Comparison of ENCODE assay signal across 9 mouse cellular contexts in genomic region chr2:50589195-50589594, GRCm38 (mm10).
DNase-seq lines count a peak whose midpoint lies in the region; ATAC-seq and TF ChIP-seq lines count a peak whose summit lies in the region.
"Had no signal": no experiment of that assay in that cellular context is flagged by ENCODE, and none has a peak within 500 bp of the region (broad histone marks: within the 10 kb centered on the region; RNA-seq: fewer than 3 reads in every experiment).

No protein-coding gene starts in this region.

- DNase-seq in left cerebral cortex, postnatal 4 days = peak; percentile 21
- no peak for DNase-seq in left cerebral cortex, adult 8-10 months (ENCODE audit: low spot score in 2 of 2)
- peak; percentile 24 for DNase-seq in adipocyte (ENCODE audit: low spot score)
- DNase-seq in forebrain, embryonic 14.5 days (ENCODE audit: low spot score) = peak; percentile 57
- peak; percentile 4 for DNase-seq in splenic B cell, adult 2 months (ENCODE audit: low read depth, low spot score)
- no peak for DNase-seq in left cerebral cortex, adult 2 months (ENCODE audit: extremely low spot score in 1 of 2, low spot score in 2 of 2)
- DNase-seq: adrenal gland, postnatal 36 days; heart, adult 11 months had no signal

- no peaks in the 10 kb centered on the region for H3K27me3 ChIP-seq in forebrain, embryonic 14.5 days (replicated peaks; ENCODE audit: control insufficient read depth, insufficient read depth, low read length)
- no peaks in the 10 kb centered on the region for H3K27me3 ChIP-seq in splenic B cell, adult 2 months (ENCODE audit: control insufficient read depth, insufficient read depth, low read length, poor library complexity, severe bottlenecking)

- intact Hi-C loops in left cerebral cortex, postnatal 4 days (cut with DNase I) = no loop called here
- intact Hi-C loops in left cerebral cortex, adult 2 months (cut with DNase I) = no loop called here

- H3K9ac ChIP-seq in forebrain, embryonic 14.5 days (ENCODE audit: low read length) = no peak overlapping the region

- WGBS in forebrain, embryonic 14.5 days = 24% methylated on average over 6 of the region's 6 CpGs

- no peak overlapping the region for H3K4me3 ChIP-seq in forebrain, embryonic 14.5 days (ENCODE audit: low read depth, low read length)
- no peak overlapping the region for H3K4me3 ChIP-seq in left cerebral cortex, adult 2 months

- peaks cover 10% of the 10 kb centered on the region; the same call in 1 of the 2 replicates for H3K4me1 ChIP-seq in forebrain, embryonic 14.5 days (ENCODE audit: control insufficient read depth, insufficient read depth, low read length)

- peak; percentile 65; the same call in 1 of the 2 replicates for ATAC-seq in forebrain, embryonic 14.5 days
- no peak for ATAC-seq in megakaryocyte-erythroid progenitor cell, adult 5-6 weeks (replicated peaks; ENCODE audit: low FRiP score, low TSS enrichment, poor library complexity, severe bottlenecking)

- TF ChIP-seq CTCF in left cerebral cortex, adult 2 months (IDR thresholded peaks at IDR 0.05) = no peak

- H3K4me2 ChIP-seq in forebrain, embryonic 14.5 days (ENCODE audit: low read length) = no peak overlapping the region

- no peaks in the 10 kb centered on the region for H3K36me3 ChIP-seq in forebrain, embryonic 14.5 days (ENCODE audit: control insufficient read depth, insufficient read depth, low read length)
- H3K36me3 ChIP-seq in splenic B cell, adult 2 months (ENCODE audit: control insufficient read depth, insufficient read depth, low read length, poor library complexity, severe bottlenecking) = no peaks in the 10 kb centered on the region

- no peaks in the 10 kb centered on the region for H3K9me3 ChIP-seq in forebrain, embryonic 14.5 days (replicated peaks; ENCODE audit: control insufficient read depth, low read length)

- H3K27ac ChIP-seq in forebrain, embryonic 14.5 days (ENCODE audit: low read depth, low read length) = no peak overlapping the region
- no peak overlapping the region for H3K27ac ChIP-seq in left cerebral cortex, adult 2 months

Comparison
In these comparisons a context has a peak if more than half of its experiments do, and no peak if none do; other contexts are left out.
1. DNase-seq: peak in left cerebral cortex, postnatal 4 days (single experiment), adipocyte (single experiment), forebrain, embryonic 14.5 days (single experiment) and splenic B cell, adult 2 months (single experiment); none in left cerebral cortex, adult 8-10 months (0 of 2) and left cerebral cortex, adult 2 months (0 of 2).